Mouse (Mus musculus) retina, postnatal 1 day (tissue): ENCODE data around the gene Ftsj1.

Source experiments
- DNase-seq: peaks from one replicate; pipeline ENCODE4 v3.0.0-alpha.2; 2012

Gene Ftsj1

DNA sequence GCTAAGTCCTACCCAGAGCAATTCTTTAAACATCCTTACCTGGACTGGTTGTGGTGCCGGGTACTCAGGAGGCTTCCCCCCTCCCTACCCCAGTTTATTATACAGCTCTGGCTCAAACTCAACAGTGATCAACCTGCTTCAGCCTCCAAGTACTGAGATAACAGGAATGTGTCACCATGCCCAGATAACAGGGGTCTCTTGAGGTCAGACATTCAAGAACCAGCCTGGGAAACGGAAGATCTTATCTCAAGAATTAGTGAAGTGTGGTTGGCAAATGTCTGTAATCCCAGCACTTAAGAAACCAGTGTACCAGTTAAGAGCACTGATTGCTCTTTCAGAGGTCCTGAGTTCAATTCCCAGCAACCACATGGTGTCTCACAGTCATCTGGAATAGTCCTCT is 34.1 kb downstream of the Ftsj1 start:
- DNase-seq, result no peak

DNA sequence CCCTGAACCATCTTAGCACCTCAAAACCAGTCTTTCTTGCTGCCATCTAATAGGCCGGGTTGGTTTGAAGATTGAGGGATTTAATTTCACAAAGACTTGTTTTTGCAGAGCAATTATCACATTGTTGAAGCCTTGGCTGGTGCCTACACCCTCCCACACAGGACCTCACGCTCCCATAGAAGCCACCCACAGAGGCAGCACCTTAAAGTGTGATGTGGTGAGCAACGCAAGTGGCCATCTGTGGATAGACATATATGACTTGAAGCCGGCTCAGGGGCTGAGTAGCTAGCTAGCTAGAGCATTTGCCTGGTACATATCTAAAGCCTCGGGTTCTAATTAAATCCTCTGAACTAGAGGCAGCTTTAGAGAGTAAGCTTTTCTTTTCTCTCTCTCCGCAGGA is 34.8 kb downstream of the Ftsj1 start:
- DNase-seq, result no peak

DNA sequence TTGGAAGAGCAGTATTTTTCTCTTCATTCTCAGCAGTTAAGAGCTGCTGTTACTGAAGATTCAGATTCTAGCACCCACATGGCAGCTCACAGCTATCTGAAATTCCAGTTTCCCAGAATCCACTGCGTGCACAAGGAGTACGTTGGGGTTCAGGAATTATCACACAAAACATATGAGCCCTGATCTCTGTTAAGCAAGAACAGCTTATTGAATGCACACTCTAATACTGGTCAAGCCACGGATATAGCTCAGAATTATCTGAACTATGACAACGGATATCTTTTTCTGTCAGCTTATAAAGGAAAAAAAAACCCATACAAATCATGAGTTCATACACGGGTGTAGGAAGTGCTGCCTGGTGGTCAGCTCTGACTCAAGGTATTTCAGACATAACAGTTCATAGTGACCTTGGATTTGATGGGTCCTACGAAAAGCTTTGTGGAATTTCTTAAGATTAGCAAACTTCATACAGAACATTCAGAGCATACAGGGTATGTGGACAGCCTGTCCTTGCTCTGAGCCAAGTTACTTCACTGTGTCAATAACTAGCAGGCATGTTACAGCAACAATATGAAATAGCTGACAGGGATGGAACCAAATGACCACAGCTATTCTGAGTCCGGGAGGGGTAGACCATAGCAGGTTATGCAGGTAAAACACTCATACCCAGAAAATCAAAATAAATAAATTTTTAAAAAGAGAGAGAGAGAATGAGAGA is 40.6 kb downstream of the Ftsj1 start:
- no peak for DNase-seq

DNA sequence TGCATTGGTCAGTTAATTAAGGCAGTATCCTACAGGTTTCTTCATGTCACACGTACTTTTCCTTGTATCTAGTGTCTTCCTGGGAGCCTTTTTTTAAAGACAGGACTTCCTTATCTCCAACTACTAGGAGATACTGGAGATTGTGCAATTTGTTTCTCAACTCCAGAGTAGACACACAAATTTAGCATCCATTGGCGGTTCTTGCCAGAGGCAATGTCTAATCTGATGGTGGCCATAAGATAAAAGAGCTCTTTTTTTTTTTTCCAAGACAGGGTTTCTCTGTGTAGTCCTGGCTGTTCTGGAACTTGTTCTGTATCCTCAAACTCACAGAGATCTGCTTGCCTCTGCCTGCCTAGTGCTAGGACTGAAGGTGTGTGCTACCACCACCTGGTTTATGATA is 42.5 kb downstream of the Ftsj1 start:
- DNase-seq, result no peak

DNA sequence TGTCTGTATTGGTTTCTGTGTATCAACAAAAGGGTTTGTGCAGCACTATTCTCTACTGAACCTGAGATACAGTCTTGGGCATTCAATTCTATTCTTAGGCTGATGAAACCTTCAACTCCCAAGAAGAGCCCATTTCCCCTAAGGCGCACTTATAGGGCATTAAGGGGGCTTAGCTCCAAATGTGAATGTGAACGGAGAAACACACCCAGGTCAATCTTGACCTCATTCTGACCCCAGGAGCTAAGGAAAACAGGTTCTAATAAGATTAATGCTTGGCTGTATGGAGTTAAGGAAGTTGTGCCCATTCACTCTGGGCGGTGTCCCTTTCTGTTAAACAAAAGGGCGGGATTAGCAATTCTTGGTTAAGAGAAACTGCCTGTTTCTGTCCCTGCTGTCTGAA is 45.0 kb downstream of the Ftsj1 start:
- peak; percentile 26 for DNase-seq

DNA sequence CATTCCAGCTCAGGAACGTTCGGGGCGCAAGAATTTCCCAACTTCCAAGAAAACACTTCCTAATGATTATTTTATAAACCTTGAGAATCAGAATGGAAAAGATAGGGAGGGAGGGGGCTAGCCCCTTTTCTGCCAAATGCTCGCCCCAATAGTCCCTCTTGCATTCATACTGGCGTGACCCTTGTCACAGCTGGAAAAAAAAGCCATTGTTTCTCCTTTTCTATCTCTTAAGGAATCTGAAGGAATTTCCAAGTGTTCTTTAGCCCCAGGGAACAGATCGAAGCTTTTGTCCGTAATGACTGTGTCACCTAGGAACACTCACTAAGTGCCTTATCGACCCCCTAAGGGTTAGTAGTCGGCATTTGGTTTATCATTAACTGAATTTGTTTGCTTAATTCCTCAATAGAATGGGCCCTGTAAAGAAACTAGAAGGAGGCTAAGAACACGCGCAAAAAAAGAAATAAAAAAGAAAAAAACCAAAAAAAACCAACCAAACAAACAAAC is 45.5 kb downstream of the Ftsj1 start:
- DNase-seq, result no peak

DNA sequence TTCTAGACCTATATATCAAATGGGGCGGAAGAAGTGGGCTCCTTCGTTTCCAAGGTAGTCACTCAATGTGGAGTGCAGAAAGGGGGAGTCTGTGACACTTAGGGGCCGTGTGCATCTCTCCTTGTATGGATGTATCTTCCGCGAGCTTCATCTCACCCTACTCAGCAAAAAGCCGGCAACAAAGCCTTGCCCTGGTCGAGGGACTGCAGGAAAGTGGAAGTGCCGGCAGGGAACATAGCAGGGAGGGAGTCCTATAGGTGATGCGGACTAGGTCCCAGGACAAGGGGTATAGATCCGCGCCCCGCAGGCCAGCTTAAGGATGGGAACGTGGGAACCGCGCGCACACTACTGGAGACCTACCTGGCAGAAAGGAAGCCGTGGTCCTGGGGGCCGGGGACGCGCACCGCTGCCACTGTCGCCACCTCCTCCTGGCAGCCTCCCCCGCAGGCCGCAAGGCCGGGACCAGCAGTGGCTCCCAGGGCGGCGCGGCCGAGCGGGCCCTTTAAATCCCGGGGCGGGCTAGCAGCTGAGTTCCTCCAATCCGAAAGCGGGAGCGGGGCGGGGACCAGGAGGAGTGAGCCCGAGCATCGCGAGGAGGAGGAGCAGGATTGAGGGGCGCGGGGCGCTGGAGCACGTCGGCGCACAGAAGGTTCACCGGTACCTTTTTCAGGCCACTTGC is 46.1 kb downstream of the Ftsj1 start, which contains the start of gene Porcn:
Porcn (minus strand) TSS at position 511 of the 679 bp plus-strand sequence.
- DNase-seq, result peak; percentile 87

DNA sequence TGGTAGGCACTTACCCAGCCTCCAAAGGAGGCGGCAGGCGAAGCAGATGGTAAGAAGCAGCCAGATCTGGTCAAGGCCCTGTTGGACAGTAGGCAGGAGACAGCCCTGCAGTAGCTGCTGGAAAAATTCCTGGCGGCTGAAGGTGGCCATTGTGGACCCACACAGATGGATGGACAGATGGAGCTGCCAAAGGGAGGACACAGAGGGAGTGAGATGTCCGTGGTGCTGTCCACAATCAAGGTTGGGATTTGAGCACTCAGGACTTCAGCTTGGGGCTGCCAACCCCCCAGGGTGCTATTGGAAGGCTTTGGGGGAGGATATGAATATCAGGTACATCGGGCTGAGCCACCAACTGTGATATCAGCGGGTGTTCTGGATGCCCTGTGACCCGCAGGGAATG is 46.7 kb downstream of the Ftsj1 start:
- no peak for DNase-seq

DNA sequence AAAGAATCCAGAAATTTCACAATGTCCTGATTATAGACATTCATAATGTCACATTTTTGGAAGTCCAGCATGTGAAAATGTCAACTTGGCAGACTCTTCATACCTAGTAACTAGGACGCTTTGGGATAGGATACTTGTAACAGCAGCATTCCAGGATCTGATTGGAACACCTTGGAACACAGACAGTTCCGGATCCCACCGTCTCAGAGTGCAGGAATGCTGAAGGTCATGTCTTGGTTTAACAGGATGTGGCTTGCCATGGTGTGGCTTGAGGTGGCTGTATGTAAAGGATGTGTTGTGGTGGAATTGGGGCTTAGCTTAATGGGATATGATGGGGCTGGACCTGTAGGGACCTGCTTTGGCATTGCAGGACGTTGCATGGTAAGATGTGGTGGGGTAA is 47.1 kb downstream of the Ftsj1 start:
- DNase-seq, result no peak

DNA sequence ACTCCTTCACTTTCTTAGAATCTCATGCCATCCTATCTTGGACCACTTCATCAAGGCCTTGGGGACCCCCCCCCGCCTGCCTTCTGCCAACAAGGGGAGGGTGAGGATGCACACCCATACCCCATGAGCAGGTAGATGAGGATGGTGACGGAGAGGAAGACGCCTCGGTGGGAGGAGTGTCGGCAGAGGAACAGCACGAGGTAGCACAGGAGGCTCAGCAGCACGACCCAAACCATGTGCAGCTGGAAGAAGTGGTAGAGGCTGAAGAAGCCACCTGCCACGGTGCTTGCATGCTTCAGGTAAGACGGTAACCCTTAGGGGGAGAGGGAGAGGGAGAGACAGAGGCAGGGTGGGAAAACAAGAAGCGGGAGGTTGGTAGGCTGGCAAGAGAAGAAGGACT is 48.1 kb downstream of the Ftsj1 start:
- no peak for DNase-seq

DNA sequence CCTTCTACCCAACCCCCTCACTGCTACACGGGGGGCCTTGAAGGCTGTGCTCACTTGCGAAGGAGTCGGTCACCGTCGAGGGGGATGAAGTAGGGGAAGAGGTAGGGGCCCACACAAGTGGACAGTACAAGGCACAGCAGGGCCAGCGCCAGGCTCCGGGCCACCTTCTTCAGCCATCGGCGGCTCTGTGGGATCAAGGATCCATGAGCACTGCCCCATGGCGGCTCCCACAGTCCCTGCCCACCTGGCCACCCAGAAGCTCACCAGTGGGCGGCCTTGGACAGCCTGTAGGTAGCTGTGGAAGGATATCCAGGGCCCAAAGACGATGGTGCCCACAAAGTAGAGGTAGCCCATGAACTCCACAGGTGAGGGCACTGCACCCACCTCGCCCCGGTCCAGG is 49.1 kb downstream of the Ftsj1 start:
- no peak for DNase-seq

DNA sequence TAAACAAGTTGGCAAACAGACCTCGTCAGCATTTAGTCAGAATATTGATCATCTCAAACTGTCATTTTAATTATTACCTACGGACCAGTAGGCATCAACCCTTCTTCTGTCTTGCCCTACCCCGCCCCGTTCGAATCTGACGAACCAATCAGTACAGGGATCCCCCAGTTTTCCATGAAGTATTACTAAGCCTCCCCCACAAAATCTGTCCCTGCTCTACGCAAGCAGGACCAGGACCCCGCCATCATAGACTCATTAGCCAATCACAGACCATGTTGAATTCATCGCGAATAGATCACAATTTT is 58.8 kb downstream of the Ftsj1 start, which contains the start of gene Ebp:
Ebp (minus strand) TSS at position 94 of the 305 bp plus-strand sequence.
- DNase-seq, result peak; percentile 38

DNA sequence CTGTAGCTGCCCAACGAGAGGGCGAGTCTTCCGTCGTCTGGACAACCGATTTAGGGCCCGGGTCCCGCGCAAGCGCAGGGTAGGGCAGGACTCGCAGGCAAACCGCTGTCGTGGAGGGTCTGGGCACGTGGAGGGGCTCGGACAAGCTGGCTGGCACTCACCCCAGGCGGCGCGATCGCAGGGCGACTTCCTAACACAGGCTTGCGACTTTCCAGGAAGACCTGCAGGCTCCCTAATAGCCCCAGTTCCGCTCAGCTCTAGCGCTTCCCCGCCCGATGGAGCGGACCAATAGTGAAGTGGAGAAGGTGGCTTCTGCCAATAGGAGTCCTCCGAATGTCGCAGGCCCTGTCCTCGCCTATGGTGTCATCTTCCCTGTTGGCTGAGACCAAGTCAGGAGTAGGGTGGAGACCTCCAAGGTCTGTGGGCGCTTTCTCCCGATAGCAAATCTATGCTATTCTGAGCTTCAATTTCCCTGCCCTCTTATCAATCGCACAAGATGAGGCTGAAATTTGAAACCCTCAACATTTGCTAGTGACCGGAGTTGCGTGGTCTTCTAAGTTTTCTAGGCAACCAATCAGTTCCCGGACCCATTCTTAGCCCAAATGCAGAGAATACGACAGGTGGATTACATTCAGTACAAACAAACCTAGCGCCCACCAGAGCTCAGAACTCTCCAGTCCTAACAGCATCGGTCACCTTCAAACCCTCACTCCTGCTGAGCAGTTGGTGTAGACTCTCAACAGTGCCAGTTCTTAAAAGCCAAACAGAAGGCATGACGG is 59.4 kb downstream of the Ftsj1 start:
- peak; percentile 92 for DNase-seq

DNA sequence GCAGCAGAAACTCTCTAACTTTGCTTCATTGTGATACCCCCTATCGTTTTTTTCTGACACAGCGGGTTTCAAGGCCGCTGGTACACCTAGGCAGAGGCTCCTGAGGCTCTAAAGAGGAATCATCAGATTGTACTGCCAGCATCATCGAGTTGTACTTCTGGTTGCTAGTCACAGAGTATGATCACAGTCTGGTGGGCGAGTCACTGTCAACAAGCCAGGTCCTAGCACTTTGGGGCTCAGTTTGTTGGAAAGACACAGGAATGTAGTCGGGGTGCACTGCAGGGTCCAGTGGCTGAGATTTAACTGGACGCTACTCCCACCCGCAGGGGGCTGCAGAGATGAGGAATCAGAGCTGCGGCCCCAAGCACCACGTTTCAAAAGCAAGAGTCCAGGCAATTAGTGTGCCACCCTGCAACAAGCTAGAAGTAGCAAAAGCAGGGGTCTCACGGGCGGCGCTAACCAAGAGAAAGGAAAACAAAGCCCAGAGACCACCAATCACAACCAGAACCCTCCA is 60.0 kb downstream of the Ftsj1 start:
- DNase-seq, result no peak
